Mouse (Mus musculus) cerebellum, adult 2 months (tissue): ENCODE measurements around the gene Zdhhc18.

ENCODE experiments used
- CTCF ChIP-seq: fragments of 200-500 bp; IDR thresholded peaks from 2 replicates; pipeline ENCODE4 v1.5.1; 2011; ENCODE audit warnings: low read depth, mild to moderate bottlenecking, control low read depth, low read length, moderate library complexity, borderline replicate concordance; ENCODE audit not compliant: insufficient read depth
- POLR2A ChIP-seq: fragments of 200-500 bp; IDR thresholded peaks from 2 replicates; pipeline ENCODE4 v1.6.1; 2011; ENCODE audit warnings: low read length, control low read depth, borderline replicate concordance; ENCODE audit not compliant: insufficient read depth

GRCm38 (mm10) chr4:133622161-133622695 is 27.7 kb downstream of the Zdhhc18 start:
- TF ChIP-seq POLR2A (no peak), CTCF (no peak)
